Mouse (Mus musculus) hindlimb bud, embryonic 11.5 days (tissue): Measurements from ENCODE around the gene Ppp1r35.

Source experiments
- DNase-seq: peaks from one replicate; pipeline ENCODE4 v3.0.0-alpha.2; 2012; ENCODE audit warnings: low read depth, low spot score; ENCODE audit errors: extremely low spot score

The Ppp1r35 gene

GRCm38 (mm10) chr5:137751221-137751887 is 27.3 kb upstream of the Ppp1r35 start:
- DNase-seq, result no peak

DNA sequence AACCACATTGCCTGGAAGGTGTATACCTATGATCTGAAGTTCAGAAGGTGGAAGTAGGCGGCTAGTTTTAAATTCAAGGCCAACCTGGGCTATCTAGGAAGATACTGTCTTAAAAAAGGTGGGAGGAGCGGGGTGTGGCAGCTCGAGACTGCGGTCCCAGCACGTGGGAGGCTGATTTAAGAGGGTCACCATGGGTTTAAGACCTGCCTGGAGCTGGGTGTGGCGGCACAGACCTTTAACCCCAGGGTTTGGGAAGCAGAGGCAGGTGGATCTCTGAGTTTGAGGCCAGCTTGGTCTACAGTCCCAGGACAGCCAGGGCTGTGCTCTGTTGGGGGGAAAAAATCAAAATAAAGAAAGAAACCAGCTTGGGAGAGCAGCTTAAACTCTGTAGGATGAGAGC is 26.7 kb upstream of the Ppp1r35 start:
- no peak for DNase-seq

- no peak for DNase-seq
Measured at GRCm38 (mm10) chr5:137753111-137753832, 25.4 kb upstream of the Ppp1r35 start.

DNA sequence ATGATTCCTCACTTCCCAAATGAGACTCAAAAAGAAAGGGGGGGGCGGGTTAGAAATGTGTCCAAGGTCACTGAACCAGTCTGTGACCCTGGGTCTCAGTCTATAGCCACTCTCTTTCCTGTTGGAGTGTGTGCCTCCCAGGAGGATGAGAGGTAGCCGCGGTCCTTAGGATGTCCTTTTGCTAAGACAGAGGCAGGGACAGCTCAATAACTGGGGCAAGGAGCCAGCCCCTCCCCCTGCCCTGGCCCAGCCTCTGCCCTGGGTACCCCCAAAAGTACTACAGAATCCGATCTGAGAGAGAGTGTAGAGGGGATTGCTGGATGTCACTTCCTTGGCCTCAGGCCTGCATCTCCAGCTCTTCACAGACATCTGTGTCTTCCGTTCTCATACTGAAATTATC is 23.2 kb upstream of the Ppp1r35 start:
- no peak for DNase-seq

- no peak for DNase-seq
Measured at GRCm38 (mm10) chr5:137756106-137756505, 22.5 kb upstream of the Ppp1r35 start.

DNA sequence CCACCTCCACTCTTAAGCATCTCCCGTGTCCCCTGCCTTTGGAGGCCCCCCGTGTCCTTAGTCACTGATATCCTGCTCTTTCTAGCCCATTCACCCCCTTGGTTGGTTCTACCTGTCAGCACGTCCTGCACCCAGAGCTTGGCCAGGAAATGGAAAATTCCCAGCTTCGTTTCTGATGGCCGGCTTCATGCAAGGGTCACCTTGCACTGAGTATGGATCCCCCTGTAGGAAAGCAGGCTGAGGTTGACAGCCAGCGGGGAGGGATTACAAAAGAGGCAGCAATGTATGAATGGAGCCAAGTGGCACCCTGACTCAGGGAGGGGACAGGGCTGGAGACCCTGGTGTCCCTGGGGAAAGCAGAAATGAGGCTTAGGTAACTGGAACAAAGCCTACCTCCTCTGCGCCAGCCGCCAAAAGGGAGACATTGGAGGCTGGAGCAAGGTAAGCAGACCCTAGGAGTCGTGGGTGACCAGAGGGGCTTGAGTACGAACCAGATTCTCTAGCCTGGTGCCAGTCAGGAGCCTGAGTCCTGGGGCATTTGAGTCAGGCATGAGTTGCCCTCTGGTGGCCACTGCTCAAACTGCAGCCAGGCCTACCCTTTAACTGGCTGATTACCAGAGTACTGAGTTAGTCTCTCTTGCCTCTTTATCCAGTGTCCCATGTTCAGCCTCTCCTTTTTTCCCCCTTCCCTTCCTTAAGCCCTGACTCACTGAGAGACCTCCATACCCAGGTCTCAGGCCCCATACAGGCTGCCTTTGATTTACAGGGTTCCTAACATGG is 21.6 kb upstream of the Ppp1r35 start:
- DNase-seq, result no peak

DNA sequence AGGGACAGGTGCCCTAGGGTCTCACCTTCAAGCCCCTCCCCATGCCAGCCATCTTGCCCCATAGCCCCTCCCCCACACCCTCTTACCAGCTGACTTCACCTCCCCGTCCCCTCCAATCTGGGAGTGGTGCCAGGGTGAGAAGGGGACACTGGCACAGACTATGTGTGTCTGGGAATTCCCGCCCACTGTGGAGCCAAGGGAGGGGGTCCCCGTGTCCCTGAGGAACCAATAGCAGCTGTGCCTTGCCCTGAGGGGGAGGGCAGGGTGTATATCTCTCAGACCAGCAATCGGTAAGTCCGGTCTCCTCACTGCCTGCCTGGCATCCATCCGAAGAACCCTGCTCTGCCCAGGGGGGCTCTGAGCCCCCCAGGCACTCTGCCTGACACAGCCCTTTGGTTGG is 20.8 kb upstream of the Ppp1r35 start:
- no peak for DNase-seq

DNA sequence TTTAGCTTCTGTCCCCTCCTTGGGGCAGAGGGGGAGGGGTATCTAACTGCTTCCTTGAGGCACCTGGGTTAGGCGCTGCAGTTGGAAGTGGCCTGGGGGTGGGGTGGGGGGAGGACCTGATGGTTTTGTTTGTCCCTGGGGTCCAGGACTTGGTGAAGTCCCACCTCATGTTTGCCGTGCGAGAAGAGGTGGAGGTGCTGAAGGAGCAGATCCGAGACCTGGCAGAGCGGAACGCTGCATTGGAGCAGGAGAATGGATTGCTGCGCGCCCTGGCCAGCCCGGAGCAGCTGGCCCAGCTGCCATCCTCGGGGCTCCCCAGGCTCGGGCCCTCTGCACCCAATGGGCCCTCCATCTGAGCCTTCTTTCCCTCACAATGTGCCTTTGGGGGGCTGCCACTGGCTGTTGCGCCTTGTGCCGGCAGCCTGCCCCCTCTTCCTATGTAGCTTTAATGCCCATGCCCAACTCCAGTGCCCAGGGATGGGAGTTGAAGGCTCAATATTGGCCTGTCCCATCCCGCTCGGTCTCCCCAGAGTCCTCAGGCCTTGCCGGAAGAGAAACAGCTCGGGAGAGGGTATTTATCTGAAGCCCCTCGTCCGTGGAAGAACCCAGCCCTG is 19.6 kb upstream of the Ppp1r35 start:
- DNase-seq, result no peak

DNA sequence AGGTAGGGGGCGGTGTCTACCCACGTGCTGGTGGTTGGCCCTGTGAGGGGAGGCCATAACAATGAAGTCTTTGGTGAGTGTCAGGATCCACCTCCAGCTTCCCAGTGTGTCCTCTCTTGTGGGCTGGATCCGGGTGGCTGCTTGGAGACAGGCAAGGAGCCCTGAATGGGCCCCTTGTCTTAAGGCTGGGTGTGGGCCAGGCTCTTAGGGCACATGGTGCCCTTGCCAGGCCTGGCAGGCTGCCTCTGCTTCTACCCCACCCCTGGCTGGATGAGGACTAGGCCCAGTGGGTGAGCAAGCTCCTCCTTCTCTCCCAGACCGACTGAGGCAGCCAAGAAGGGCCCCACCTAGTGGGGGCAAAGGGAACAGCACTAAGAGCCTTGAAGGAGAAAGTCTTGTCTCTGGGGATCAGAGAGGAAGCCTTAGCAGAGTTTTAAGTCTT is 18.7 kb upstream of the Ppp1r35 start:
- no peak for DNase-seq

DNA sequence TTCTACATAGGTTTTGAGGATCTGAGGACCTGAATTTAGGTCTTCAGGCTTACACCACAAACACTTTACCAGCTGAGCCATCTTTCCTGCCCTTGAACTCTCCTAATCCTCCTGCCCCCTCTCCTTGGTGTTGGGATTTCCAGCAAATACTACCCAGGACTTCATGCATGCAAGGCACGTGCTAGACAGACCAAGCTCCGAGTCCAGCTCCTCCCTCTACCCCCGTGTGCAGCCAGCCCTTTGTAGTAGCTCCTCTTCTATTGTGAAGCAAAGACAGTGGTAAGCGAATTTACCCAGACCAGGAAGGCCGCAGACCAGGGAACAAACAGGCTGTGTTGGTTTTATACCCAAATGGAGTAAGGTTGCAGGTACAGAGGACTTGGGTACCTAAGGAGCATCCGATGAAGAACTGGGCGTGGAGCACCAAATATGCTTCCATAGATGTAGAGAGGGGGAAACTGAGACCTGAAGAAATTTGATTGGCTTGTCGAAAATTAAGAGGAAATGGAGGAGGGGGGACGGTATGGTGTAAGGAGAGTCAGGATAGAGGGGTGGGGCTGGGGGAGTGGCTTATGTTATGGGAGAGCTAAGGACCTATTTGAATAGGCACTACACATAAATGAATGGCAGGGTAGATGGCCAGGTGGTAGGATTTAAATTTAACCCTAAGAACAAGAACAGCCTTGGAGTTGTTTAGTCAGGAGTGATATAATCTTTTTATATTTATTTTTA is 13.9 kb upstream of the Ppp1r35 start:
- no peak for DNase-seq

DNA sequence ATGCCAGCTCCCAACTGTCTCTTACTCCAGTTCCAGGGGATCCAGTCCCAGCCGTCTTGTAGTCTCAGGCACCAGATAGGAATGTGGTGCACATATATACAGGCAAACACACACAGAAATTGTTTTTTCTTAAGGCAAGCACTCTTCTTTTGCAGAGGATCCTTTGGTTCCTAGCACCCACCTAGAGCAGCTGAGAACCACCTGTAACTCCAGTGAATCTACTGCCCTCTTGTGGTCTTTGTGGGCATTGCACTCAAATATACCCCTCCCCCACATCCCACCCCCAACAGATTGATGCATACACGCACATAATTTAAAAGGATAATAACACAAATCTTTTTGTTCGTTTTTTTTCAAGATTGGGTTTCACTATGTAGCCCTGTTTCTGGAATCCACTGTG is 12.4 kb upstream of the Ppp1r35 start:
- DNase-seq, result no peak

DNA sequence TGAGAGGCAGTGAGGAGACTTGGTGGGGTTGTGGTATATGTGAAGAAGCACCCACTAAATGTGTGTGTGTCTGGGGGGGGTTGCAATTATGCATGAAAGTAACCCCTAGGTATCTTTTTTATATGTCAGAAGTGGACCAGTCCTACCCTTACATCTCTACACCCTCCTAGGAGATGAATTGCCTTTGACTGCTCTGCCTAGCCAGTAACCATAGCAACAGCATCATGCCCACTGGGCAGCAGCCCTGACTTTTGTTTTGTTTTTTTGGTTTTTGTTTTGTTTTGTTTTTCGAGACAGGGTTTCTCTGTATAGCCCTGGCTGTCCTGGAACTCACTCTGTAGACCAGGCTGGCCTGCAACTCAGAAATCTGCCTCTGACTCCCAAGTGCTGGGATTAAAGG is 10.2 kb upstream of the Ppp1r35 start:
- DNase-seq, result no peak

DNA sequence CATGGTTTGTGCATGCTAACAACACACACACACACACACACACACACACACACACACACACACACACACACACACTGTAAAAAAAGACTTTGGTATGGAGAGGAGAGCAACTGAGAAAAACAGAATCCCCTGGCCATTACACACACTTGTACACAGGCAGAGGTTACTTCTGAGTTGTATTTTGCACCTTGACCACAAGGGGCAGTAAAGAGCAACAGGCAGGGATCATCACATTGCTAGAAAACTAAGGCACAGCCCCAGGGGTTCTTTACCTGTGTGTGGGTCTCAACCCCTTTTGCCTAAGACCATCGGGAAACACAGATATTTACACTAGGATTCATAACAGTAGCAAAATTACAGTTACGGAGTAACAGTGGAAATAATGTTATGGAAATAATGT is 7.9 kb upstream of the Ppp1r35 start:
- DNase-seq, result no peak

GRCm38 (mm10) chr5:137772755-137773154 is 5.9 kb upstream of the Ppp1r35 start:
- DNase-seq, result no peak

GRCm38 (mm10) chr5:137775587-137776290 is 2.9 kb upstream of the Ppp1r35 start:
- no peak for DNase-seq

DNA sequence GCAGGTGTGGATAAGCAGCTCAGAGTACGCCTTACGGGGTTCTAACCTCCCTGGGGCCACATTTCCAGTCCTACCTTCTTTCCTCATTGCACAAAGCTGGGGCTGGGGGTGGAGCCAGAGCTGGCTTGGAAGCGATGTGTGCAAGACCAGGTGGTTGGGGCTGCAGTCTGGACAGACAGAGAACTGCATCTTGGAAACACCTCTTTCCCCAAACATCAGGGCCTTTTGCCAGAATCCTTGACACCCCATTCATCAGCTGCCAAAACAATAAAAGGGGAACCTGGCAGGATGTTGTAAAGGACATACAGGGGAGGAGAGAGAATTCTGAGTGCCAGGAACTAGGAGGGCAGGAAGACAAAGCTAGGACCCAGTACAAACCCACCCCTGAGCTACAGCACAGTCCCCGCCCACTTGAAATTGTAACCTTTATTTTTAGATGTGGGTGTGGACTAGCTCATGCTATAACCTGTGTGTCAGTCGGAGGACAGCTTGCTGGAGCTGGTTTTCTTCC is 2.2 kb upstream of the Ppp1r35 start:
- no peak for DNase-seq

- no peak for DNase-seq
Measured at GRCm38 (mm10) chr5:137777267-137777845, 1.3 kb upstream of the Ppp1r35 start.

- DNase-seq, result no peak
Measured at GRCm38 (mm10) chr5:137779053-137779933, 644 bp downstream of the Ppp1r35 start.

DNA sequence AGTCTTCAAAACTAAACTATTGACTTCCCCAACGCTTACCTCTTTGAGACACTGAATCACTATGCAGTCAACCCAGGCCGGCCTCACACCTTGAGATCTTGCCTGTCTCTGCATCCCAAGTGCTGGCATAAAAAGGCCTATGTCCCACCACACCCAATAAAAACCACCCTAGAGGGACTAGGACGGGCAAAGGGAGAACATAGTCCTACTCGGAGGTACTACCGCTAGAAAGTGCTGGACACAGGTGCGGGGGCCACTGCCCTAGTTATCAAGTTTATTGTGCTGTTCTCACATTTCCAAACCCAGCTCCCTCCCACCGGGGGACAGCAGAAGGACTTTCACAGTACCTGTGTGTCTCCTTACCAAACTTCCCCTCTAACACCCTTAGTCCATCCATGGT is 3.0 kb downstream of the Ppp1r35 start:
- DNase-seq, result no peak
